Mouse (Mus musculus): ENCODE results near the gene Plppr1. TPM values are rescaled to one million over a fixed set of nuclear protein-coding genes. Genes with fewer than 3 reads are reported as not detected.
"Not testable (repeated sequence)": the region's sequence is repeated elsewhere in the genome, so short reads cannot be mapped to it uniquely, and the experiment has no call there.

Gene Plppr1
- polyA plus RNA-seq, 1 experiment from 2014 or later: 4.6 TPM

- not testable (repeated sequence) for H3K4me3 ChIP-seq; DNase-seq (ENCODE audit: extremely low spot score, low spot score); H3K27ac ChIP-seq; H3K4me1 ChIP-seq; H3K36me3 ChIP-seq (replicated peaks); H3K27me3 ChIP-seq (ENCODE audit: poor library complexity, severe bottlenecking)
- 85% methylated on average over 3 of the region's 3 CpGs for WGBS
- H3K9me3 ChIP-seq: peaks cover 19% of the 10 kb centered on the region
These were observed 309.0 kb downstream of the Plppr1 start for GRCm38 (mm10) chr4:49368046-49368445.

- H3K27ac ChIP-seq; H3K9me3 ChIP-seq; DNase-seq (ENCODE audit: extremely low spot score, low spot score); H3K4me1 ChIP-seq; H3K36me3 ChIP-seq (replicated peaks); H3K27me3 ChIP-seq (ENCODE audit: poor library complexity, severe bottlenecking); H3K4me3 ChIP-seq: not testable (repeated sequence)
- 92% methylated on average over 2 of the region's 2 CpGs for WGBS
These were observed 324.7 kb downstream of the Plppr1 start for GRCm38 (mm10) chr4:49383576-49384318.

- Histone ChIP-seq H3K27ac (no peak overlapping the region), H3K27me3 (ENCODE audit: poor library complexity, severe bottlenecking) (no peaks in the 10 kb centered on the region), H3K4me3 (no peak overlapping the region), H3K36me3 (replicated peaks) (no peaks in the 10 kb centered on the region), H3K4me1 (no peaks in the 10 kb centered on the region), H3K9me3 (no peaks in the 10 kb centered on the region)
- no peak for DNase-seq (ENCODE audit: extremely low spot score, low spot score)
- WGBS: 52% methylated on average over 2 of the region's 2 CpGs
These were observed 327.8 kb downstream of the Plppr1 start for GRCm38 (mm10) chr4:49386873-49387272.

All from forebrain, embryonic 10.5 days (tissue).